In the genomic region with DNA sequence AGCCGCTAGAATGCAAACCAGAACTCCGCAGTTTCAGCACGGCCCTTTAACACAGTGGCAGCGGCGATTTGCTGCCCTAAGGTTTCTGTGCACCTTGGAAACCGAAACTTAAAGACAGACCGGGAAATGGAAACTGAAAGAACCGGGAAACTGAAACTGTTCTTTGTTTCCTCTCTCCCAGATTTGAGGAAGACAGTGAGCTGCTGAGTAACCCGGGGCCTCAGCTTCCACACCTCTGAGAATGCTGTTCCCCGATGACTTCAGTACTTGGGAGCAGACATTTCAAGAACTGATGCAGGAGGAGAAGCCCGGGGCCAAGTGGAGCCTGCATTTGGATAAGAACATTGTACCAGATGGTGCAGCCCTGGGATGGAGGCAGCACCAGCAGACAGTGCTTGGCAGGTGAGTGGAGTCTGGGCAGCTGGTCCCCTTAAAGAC, we compare ENCODE assay signal across 8 mouse cellular contexts.
DNase-seq lines count a peak whose midpoint lies in the region; ATAC-seq and TF ChIP-seq lines count a peak whose summit lies in the region.

No protein-coding gene starts in this region.

- H3K9ac ChIP-seq in liver, postnatal 0 days (replicated peaks): peak overlapping the region; percentile 77
- H3K9ac ChIP-seq in neural tube, embryonic 15.5 days (replicated peaks): no peak overlapping the region

- no peaks in the 10 kb centered on the region for H3K4me1 ChIP-seq in bone marrow, adult 2 months (ENCODE audit: control insufficient read depth, insufficient read depth, low read length)
- H3K4me1 ChIP-seq in liver, postnatal 0 days (ENCODE audit: insufficient read depth): peaks cover 11% of the 10 kb centered on the region
- 0 out of 2 replicates have a peak, but pooled peaks cover 6% of the 10 kb centered on the region for H3K4me1 ChIP-seq in neural tube, embryonic 15.5 days

- H3K36me3 ChIP-seq in liver, postnatal 0 days (replicated peaks; ENCODE audit: insufficient read depth, low read length): peaks cover 16% of the 10 kb centered on the region
- H3K36me3 ChIP-seq in neural tube, embryonic 15.5 days: no peaks in the 10 kb centered on the region

- peak; percentile 34; the same call in 1 of the 2 replicates for ATAC-seq in erythroid progenitor cell, adult 5-6 weeks (replicated peaks; ENCODE audit: low FRiP score, poor library complexity, severe bottlenecking)
- ATAC-seq in liver, postnatal 0 days: peak; percentile 73
- ATAC-seq in neural tube, embryonic 15.5 days (ENCODE audit: low FRiP score): no peak

- no peak for TF ChIP-seq CTCF in bone marrow, adult 2 months (IDR thresholded peaks at IDR 0.05; ENCODE audit: control insufficient read depth, insufficient read depth, low read length)
- no peak for TF ChIP-seq CTCF in liver, postnatal 0 days (IDR thresholded peaks at IDR 0.05; ENCODE audit: low read depth)

- peak overlapping the region; percentile 70 for H3K4me2 ChIP-seq in liver, postnatal 0 days (ENCODE audit: low read depth, low read length)
- H3K4me2 ChIP-seq in neural tube, embryonic 15.5 days: peak overlapping the region; percentile 35

- H3K4me3 ChIP-seq in bone marrow, adult 2 months (replicated peaks; ENCODE audit: control insufficient read depth, low read depth, low read length): peak overlapping the region; percentile 74
- H3K4me3 ChIP-seq in liver, postnatal 0 days (ENCODE audit: low read depth, low read length): peak overlapping the region; percentile 68
- H3K4me3 ChIP-seq in neural tube, embryonic 15.5 days (replicated peaks): peak overlapping the region; percentile 25

- under 1% methylated on average over 11 of the region's 11 CpGs for WGBS in bone marrow, adult 2 months
- 8% methylated on average over 11 of the region's 11 CpGs for WGBS in liver, postnatal 0 days (ENCODE audit: insufficient replicate concordance)
- 37% methylated on average over 11 of the region's 11 CpGs for WGBS in neural tube, embryonic 15.5 days

- DNase-seq in CD8-positive naive resting alpha-beta T cell, adult 2 months (ENCODE audit: low read depth in 2 of 2, low spot score in 2 of 2): peak; percentile 25 to 48
- DNase-seq in heart, postnatal 14 days: peak; percentile 20 to 42
- DNase-seq in kidney, postnatal 36 days: peak; percentile 73 to 74
- peak; percentile 66 for DNase-seq in liver, postnatal 0 days
- DNase-seq in thymus, postnatal 25 days: peak; percentile 68

- H3K27ac ChIP-seq in bone marrow, adult 2 months (ENCODE audit: control insufficient read depth, insufficient read depth, low read depth, low read length, poor library complexity): peak overlapping the region; percentile 55
- peak overlapping the region; percentile 86 for H3K27ac ChIP-seq in liver, postnatal 0 days (ENCODE audit: low read depth)
- H3K27ac ChIP-seq in neural tube, embryonic 15.5 days (replicated peaks): no peak overlapping the region

- TF ChIP-seq EP300 in liver, postnatal 0 days (IDR thresholded peaks at IDR 0.05; ENCODE audit: low read depth): no peak

- H3K9me3 ChIP-seq in liver, postnatal 0 days (ENCODE audit: low read length): no peaks in the 10 kb centered on the region
- H3K9me3 ChIP-seq in neural tube, embryonic 15.5 days (replicated peaks): no peaks in the 10 kb centered on the region

- no peaks in the 10 kb centered on the region for H3K27me3 ChIP-seq in liver, postnatal 0 days (ENCODE audit: insufficient read depth, low read length)
- no peaks in the 10 kb centered on the region; the same call in 1 of the 2 replicates for H3K27me3 ChIP-seq in neural tube, embryonic 15.5 days (replicated peaks)

- TF ChIP-seq POLR2A in bone marrow, adult 2 months (IDR thresholded peaks at IDR 0.05; ENCODE audit: borderline replicate concordance, control insufficient read depth, low read depth, low read length): no peak

- intact Hi-C loops in heart, postnatal 14 days (cut with DNase I): no loop called here
